Mouse (Mus musculus) kidney, adult 9 months (tissue): ENCODE results near the gene Actrt2.

Experiments
- DNase-seq: peaks from one replicate; pipeline ENCODE4 v3.0.0; 2022

Actrt2 gene

GRCm38 (mm10) chr4:154637468-154638319, 30.0 kb downstream of the Actrt2 start:
- DNase-seq = no peak

GRCm38 (mm10) chr4:154636721-154637311, 30.9 kb downstream of the Actrt2 start, which contains the start of gene Prdm16:
Gene Prdm16 (minus strand): TSS chr4:154636873.
- DNase-seq = peak; percentile 57

- peak; percentile 50 for DNase-seq
These were observed 31.6 kb downstream of the Actrt2 start for GRCm38 (mm10) chr4:154636053-154636433.

GRCm38 (mm10) chr4:154635241-154636052, 32.2 kb downstream of the Actrt2 start:
- DNase-seq = no peak

- DNase-seq = no peak
These were observed 33.0 kb downstream of the Actrt2 start for GRCm38 (mm10) chr4:154634470-154635240.

- no peak for DNase-seq
These were observed 33.7 kb downstream of the Actrt2 start for GRCm38 (mm10) chr4:154634001-154634400.

GRCm38 (mm10) chr4:154632800-154633764, 34.6 kb downstream of the Actrt2 start:
- DNase-seq = peak; percentile 44

- no peak for DNase-seq
These were observed 36.9 kb downstream of the Actrt2 start for GRCm38 (mm10) chr4:154630763-154631162.

GRCm38 (mm10) chr4:154627419-154628142, 40.1 kb downstream of the Actrt2 start:
- DNase-seq = peak; percentile 42

GRCm38 (mm10) chr4:154626282-154626681, 41.4 kb downstream of the Actrt2 start:
- no peak for DNase-seq

- no peak for DNase-seq
These were observed 42.0 kb downstream of the Actrt2 start for GRCm38 (mm10) chr4:154625710-154626109.

- DNase-seq = no peak
These were observed 44.4 kb downstream of the Actrt2 start for GRCm38 (mm10) chr4:154623241-154623640.

GRCm38 (mm10) chr4:154622521-154622920, 45.1 kb downstream of the Actrt2 start:
- no peak for DNase-seq
